Mouse (Mus musculus) heart, postnatal 0 days (tissue): ENCODE data around the gene Igfbpl1.

Source experiments
- CTCF ChIP-seq: IDR thresholded peaks from 2 replicates; pipeline ENCODE4 v1.5.1; 2016; ENCODE audit warnings: antibody characterized with exemption, control low read depth, low read depth
- EP300 ChIP-seq: IDR thresholded peaks from 2 replicates; pipeline ENCODE4 v1.6.1; 2016; ENCODE audit warnings: antibody characterized with exemption, low read depth

DNA sequence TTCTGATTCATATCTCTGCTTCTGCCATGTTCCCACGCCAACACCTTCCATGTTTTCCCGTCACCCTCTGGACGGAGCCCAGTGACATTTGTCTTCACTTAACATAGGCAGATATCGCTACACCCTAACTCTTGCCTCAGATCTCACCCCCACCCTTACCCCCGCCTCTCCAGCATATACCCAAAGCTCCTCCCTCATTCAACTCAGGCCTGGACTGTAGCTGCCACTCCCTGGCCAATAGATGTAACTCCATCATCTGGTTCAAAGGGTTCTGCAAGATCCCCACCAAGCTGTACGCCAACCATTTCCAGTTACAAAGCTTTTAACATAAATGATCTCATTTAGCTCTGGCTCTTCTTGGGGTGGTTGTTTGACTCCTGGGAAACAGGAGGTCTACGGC lies 59.9 kb downstream of the Igfbpl1 start:
- TF ChIP-seq CTCF (peak; percentile 31), EP300 (no peak)
